Mouse (Mus musculus): ENCODE data around the gene Cdkal1. TPM values are rescaled to one million over a fixed set of nuclear protein-coding genes. Genes with fewer than 3 reads are reported as not detected.
A peak's percentile ranks its signal among the peaks of the same experiment; 100 is the strongest.

Cdkal1 gene
- polyA plus RNA-seq, 1 experiment from 2014 or later = 29.0 TPM

DNA sequence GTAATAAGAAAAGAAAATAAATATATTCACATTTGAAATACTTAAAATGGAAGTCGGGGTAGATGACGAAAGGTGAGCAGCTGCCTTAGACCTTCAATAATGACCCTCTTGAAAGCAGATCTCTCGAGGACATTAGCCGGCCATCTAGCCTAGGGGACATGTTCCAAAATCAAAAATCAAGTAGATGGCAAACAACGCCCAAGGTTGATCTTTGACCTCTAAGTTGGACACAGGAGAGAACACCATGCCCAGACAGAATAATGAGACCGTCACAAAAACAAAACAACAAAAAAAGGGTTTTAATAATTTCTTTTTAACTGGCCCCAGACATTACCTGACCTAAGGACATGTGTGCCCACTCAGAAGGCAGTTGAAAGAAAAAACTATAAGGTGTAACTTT is 103.4 kb downstream of the Cdkal1 start:
- no peak overlapping the region for H3K4me3 ChIP-seq (ENCODE audit: low read depth, low read length)
- no peaks in the 10 kb centered on the region for H3K27me3 ChIP-seq (ENCODE audit: control insufficient read depth, insufficient read depth, low read length)
- DNase-seq (ENCODE audit: low spot score) (no peak), ATAC-seq (ENCODE audit: low FRiP score) (no peak)
- no peak overlapping the region for H3K27ac ChIP-seq (ENCODE audit: low read depth, low read length)
- 82% methylated on average over 6 of the region's 6 CpGs for WGBS
- no peak overlapping the region for H3K4me2 ChIP-seq (replicated peaks; ENCODE audit: low read depth, low read length)
- H3K9ac ChIP-seq (ENCODE audit: low read depth, low read length) = no peak overlapping the region
- H3K9me3 ChIP-seq (ENCODE audit: control insufficient read depth, low read length) = no peaks in the 10 kb centered on the region
- no peaks in the 10 kb centered on the region for H3K36me3 ChIP-seq (ENCODE audit: control insufficient read depth, insufficient read depth, low read length)
- H3K4me1 ChIP-seq (replicated peaks; ENCODE audit: control insufficient read depth, insufficient read depth, low read length) = no peaks in the 10 kb centered on the region

DNA sequence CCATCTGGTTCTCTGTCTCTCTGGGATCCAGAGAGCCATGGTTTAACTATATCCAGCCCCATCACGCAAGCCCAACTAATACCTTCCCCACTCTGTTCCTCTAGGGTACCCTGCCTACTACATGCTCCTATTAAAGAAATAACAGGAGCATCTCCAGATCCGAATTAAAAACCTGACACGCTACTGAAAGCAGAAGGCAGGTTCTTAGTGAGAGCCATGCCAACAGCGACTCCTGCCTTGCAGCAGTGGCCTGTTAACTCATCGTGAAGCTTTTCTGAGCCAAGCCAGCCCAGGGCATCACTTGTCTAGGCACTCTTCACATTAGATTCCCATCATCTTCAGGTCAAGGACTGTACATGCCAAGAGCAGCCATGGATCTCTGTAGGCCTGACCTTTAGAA is 104.3 kb downstream of the Cdkal1 start:
- H3K9ac ChIP-seq (ENCODE audit: low read depth, low read length) = no peak overlapping the region
- no peak overlapping the region for H3K4me2 ChIP-seq (replicated peaks; ENCODE audit: low read depth, low read length)
- no peaks in the 10 kb centered on the region for H3K27me3 ChIP-seq (ENCODE audit: control insufficient read depth, insufficient read depth, low read length)
- no peak overlapping the region for H3K4me3 ChIP-seq (ENCODE audit: low read depth, low read length)
- H3K36me3 ChIP-seq (ENCODE audit: control insufficient read depth, insufficient read depth, low read length) = no peaks in the 10 kb centered on the region
- no peaks in the 10 kb centered on the region for H3K4me1 ChIP-seq (replicated peaks; ENCODE audit: control insufficient read depth, insufficient read depth, low read length)
- no peak overlapping the region for H3K27ac ChIP-seq (ENCODE audit: low read depth, low read length)
- 96% methylated on average over 5 of the region's 5 CpGs for whole genome bisulfite sequencing
- H3K9me3 ChIP-seq (ENCODE audit: control insufficient read depth, low read length) = no peaks in the 10 kb centered on the region
- ATAC-seq (ENCODE audit: low FRiP score) (no peak), DNase-seq (ENCODE audit: low spot score) (no peak)

DNA sequence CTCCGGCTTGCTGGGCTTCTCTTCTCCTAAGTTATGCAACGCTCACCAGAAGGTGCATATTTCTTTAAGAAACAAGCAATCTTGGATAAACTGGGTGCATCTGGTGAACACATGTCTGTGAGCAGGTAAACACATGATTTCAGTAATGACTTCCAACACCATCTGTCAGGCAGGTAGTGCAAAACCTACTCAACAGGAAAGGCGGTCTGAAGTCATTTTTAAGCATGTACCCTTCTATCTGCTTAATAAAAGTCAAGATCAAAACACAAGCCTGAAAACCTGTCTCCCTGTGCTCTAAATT is 108.2 kb downstream of the Cdkal1 start:
- H3K4me2 ChIP-seq (replicated peaks; ENCODE audit: low read depth, low read length) = no peak overlapping the region
- no peaks in the 10 kb centered on the region for H3K36me3 ChIP-seq (ENCODE audit: control insufficient read depth, insufficient read depth, low read length)
- no peak overlapping the region for H3K4me3 ChIP-seq (ENCODE audit: low read depth, low read length)
- ATAC-seq (ENCODE audit: low FRiP score) (no peak), DNase-seq (ENCODE audit: low spot score) (no peak)
- H3K9ac ChIP-seq (ENCODE audit: low read depth, low read length) = no peak overlapping the region
- H3K4me1 ChIP-seq (replicated peaks; ENCODE audit: control insufficient read depth, insufficient read depth, low read length) = no peaks in the 10 kb centered on the region
- no peak overlapping the region for H3K27ac ChIP-seq (ENCODE audit: low read depth, low read length)
- WGBS = 78% methylated on average over 3 of the region's 3 CpGs
- no peaks in the 10 kb centered on the region for H3K27me3 ChIP-seq (ENCODE audit: control insufficient read depth, insufficient read depth, low read length)
- H3K9me3 ChIP-seq (ENCODE audit: control insufficient read depth, low read length) = no peaks in the 10 kb centered on the region

DNA sequence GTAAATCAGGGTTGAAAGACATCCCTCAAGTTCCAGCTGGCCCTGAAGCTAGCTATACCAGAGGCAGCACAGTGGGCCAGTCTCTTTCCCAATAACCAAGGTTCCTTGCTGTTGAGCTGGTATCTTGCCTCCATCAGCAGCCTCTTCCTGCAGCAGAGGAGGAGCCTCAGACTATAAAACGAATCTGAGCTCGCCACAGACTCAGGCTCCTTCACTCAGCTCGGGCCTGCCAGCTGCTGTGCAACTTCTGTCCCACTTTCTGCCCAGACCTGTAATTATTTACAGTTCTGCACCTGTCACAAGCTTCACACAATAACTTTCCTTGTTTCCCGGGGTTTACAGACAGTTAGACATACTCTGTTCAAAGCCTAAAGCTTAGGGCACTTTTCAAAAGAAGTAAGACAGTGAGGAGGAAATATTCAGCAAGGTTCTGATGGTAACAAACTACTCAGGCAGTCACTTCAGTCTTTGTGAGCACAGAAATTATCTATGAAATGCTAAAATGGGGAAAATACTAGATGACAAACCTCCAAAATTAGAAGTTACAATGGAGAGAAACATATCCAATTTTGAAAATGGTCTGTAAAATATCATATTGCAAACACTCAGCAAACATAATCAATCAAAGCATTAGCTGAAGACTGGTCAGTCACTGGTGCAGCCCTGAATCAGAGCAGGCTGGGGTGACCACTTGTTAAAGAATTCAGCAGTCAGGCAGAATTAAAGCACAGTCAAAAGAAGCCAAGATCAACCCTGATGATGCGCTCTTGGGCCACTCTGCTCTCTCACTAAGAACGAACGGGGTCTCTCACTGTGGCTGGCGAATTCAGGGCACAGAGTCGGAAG is 108.8 kb downstream of the Cdkal1 start:
- no peak overlapping the region for H3K4me2 ChIP-seq (replicated peaks; ENCODE audit: low read depth, low read length)
- DNase-seq (ENCODE audit: low spot score) (no peak), ATAC-seq (ENCODE audit: low FRiP score) (no peak)
- no peaks in the 10 kb centered on the region for H3K9me3 ChIP-seq (ENCODE audit: control insufficient read depth, low read length)
- H3K9ac ChIP-seq (ENCODE audit: low read depth, low read length) = no peak overlapping the region
- WGBS = 69% methylated on average over 9 of the region's 9 CpGs
- H3K36me3 ChIP-seq (ENCODE audit: control insufficient read depth, insufficient read depth, low read length) = no peaks in the 10 kb centered on the region
- H3K4me1 ChIP-seq (replicated peaks; ENCODE audit: control insufficient read depth, insufficient read depth, low read length) = no peaks in the 10 kb centered on the region
- H3K27me3 ChIP-seq (ENCODE audit: control insufficient read depth, insufficient read depth, low read length) = no peaks in the 10 kb centered on the region
- H3K4me3 ChIP-seq (ENCODE audit: low read depth, low read length) = no peak overlapping the region
- 0 out of 2 replicates have a peak overlapping the region, but pooled peaks have one; percentile 9 for H3K27ac ChIP-seq (ENCODE audit: low read depth, low read length)

DNA sequence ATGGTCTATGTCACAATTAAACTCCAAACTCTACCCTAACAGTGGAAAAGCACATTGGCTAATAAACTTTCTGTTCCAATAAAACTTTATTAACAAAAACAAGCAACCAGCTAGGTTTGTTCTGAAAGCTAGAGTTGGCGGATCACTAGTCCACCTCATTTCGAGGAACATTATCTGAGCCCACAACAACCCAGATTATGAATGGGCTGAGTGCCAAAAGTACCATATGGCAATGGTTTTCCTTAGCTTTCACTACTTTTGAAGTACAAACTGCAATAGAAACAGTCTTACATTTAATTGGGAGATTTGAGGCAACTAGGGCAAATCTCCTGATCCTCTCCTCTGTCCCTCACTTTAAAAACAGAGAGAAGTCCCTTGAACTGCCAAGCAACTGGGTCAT is 110.4 kb downstream of the Cdkal1 start:
- DNase-seq (ENCODE audit: low spot score) (no peak), ATAC-seq (ENCODE audit: low FRiP score) (no peak)
- no peak overlapping the region for H3K4me3 ChIP-seq (ENCODE audit: low read depth, low read length)
- no peaks in the 10 kb centered on the region for H3K36me3 ChIP-seq (ENCODE audit: control insufficient read depth, insufficient read depth, low read length)
- no peak overlapping the region for H3K27ac ChIP-seq (ENCODE audit: low read depth, low read length)
- no peak overlapping the region for H3K9ac ChIP-seq (ENCODE audit: low read depth, low read length)
- H3K27me3 ChIP-seq (ENCODE audit: control insufficient read depth, insufficient read depth, low read length) = no peaks in the 10 kb centered on the region
- 91% methylated on average over 2 of the region's 2 CpGs for WGBS
- no peaks in the 10 kb centered on the region for H3K9me3 ChIP-seq (ENCODE audit: control insufficient read depth, low read length)
- H3K4me1 ChIP-seq (replicated peaks; ENCODE audit: control insufficient read depth, insufficient read depth, low read length) = no peaks in the 10 kb centered on the region
- H3K4me2 ChIP-seq (replicated peaks; ENCODE audit: low read depth, low read length) = no peak overlapping the region

DNA sequence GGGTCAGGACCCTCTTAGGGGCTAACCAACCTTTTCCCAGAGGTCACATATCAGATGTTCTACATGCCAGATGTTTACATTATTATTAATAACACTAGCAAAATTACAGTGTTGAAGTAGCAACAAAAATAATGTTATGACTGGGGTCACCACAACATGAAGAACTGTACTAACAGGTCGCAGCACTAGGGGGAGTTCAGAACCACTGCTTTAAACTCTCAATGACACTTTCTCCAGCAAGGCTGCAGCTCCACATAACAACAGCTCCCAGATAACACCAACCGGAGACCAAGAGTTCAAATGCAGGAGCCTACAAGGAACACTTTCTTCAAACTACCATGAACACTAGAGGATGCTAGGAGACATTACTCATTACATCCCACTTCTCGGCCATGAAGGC is 111.3 kb downstream of the Cdkal1 start:
- H3K4me2 ChIP-seq (replicated peaks; ENCODE audit: low read depth, low read length) = no peak overlapping the region
- WGBS = 85% methylated on average over 3 of the region's 3 CpGs
- H3K27ac ChIP-seq (ENCODE audit: low read depth, low read length) = no peak overlapping the region
- H3K36me3 ChIP-seq (ENCODE audit: control insufficient read depth, insufficient read depth, low read length) = no peaks in the 10 kb centered on the region
- no peaks in the 10 kb centered on the region for H3K9me3 ChIP-seq (ENCODE audit: control insufficient read depth, low read length)
- DNase-seq (ENCODE audit: low spot score) (no peak), ATAC-seq (ENCODE audit: low FRiP score) (no peak)
- H3K4me3 ChIP-seq (ENCODE audit: low read depth, low read length) = no peak overlapping the region
- no peaks in the 10 kb centered on the region for H3K27me3 ChIP-seq (ENCODE audit: control insufficient read depth, insufficient read depth, low read length)
- H3K9ac ChIP-seq (ENCODE audit: low read depth, low read length) = no peak overlapping the region
- H3K4me1 ChIP-seq (replicated peaks; ENCODE audit: control insufficient read depth, insufficient read depth, low read length) = no peaks in the 10 kb centered on the region

DNA sequence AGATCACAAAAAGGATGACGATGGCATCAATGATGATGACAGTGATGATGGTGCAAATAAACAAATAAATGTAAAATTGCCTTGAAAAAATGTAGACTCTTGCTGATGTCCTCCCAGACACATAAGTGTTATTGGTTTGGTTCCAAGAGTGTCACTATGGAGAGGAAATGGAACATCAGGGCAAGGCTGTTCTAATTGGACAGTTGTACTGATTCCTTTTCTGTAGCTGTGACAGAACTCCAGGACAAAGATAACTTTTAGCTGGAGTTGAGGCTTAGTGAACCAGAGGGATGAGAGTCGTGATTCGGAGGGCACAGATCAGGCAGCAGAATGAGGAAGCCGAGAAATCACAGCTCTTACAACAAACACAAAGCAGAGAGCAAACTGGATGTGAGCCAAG is 111.7 kb downstream of the Cdkal1 start:
- H3K4me2 ChIP-seq (replicated peaks; ENCODE audit: low read depth, low read length) = no peak overlapping the region
- ATAC-seq (ENCODE audit: low FRiP score) (no peak), DNase-seq (ENCODE audit: low spot score) (no peak)
- 78% methylated on average over 4 of the region's 4 CpGs for WGBS
- H3K27ac ChIP-seq (ENCODE audit: low read depth, low read length) = no peak overlapping the region
- H3K27me3 ChIP-seq (ENCODE audit: control insufficient read depth, insufficient read depth, low read length) = no peaks in the 10 kb centered on the region
- no peaks in the 10 kb centered on the region for H3K4me1 ChIP-seq (replicated peaks; ENCODE audit: control insufficient read depth, insufficient read depth, low read length)
- H3K9me3 ChIP-seq (ENCODE audit: control insufficient read depth, low read length) = no peaks in the 10 kb centered on the region
- H3K9ac ChIP-seq (ENCODE audit: low read depth, low read length) = no peak overlapping the region
- H3K36me3 ChIP-seq (ENCODE audit: control insufficient read depth, insufficient read depth, low read length) = no peaks in the 10 kb centered on the region
- no peak overlapping the region for H3K4me3 ChIP-seq (ENCODE audit: low read depth, low read length)

DNA sequence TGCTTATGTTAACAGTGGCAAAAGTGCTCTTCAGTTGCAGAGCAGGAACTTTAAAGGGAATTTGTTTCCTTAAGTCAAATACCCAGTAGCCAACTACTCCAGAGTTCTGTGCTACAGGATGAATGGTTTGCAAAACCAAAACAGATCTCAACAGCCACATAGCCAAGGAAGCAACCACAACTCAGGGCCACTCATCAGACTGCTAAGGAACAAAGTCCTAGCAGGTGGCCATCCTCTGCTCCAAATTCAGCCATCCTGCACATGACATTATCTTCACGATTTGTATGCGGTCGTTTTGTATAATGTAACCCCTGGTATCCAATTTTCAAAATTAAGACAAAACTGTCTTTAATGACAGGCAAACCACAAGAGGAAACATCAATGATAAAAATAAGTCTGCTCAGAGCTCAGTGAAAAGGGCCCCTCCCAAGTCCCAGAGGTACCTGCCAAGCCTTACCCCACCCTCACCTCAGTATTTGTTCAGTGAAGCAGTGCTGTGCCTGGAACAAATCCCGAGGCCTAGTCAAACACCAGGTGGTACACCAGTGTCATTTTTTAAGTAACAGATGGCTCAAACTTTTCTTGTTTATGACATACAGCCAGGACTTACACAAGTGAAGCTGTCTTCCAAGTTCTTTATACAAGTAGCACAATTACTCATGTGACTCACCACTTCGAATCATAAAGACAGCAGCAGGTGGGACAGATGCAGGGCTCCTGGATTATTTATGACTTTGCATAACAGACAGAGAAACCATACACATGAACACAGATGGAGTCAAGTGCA is 117.6 kb downstream of the Cdkal1 start:
- Histone ChIP-seq H3K4me1 (replicated peaks; ENCODE audit: control insufficient read depth, insufficient read depth, low read length) (no peaks in the 10 kb centered on the region), H3K27ac (ENCODE audit: low read depth, low read length) (no peak overlapping the region), H3K9me3 (ENCODE audit: control insufficient read depth, low read length) (no peaks in the 10 kb centered on the region), H3K36me3 (ENCODE audit: control insufficient read depth, insufficient read depth, low read length) (no peaks in the 10 kb centered on the region), H3K4me3 (ENCODE audit: low read depth, low read length) (no peak overlapping the region), H3K9ac (ENCODE audit: low read depth, low read length) (no peak overlapping the region), H3K27me3 (ENCODE audit: control insufficient read depth, insufficient read depth, low read length) (no peaks in the 10 kb centered on the region), H3K4me2 (replicated peaks; ENCODE audit: low read depth, low read length) (no peak overlapping the region)
- no peak for ATAC-seq (ENCODE audit: low FRiP score)
- DNase-seq (ENCODE audit: low spot score) = no peak
- WGBS = 77% methylated on average over 5 of the region's 5 CpGs

DNA sequence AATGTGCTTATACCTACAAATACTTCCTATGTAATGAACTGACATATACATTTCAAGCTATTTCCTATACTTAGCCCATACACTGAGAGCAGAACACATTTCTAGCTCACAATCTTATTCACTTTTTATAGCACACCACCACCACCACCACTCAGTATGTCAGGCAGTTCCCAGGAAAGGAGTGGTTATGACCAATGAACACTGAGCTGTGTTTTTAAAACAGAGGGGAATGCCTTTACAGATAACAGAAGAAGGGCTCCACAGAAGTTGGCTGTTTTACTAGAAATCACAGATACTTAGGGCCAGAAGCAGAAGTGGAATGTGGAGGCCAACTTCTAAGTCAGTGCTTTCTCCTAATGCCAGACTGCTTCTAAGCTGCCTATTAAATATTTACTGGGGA is 121.0 kb downstream of the Cdkal1 start:
- no peaks in the 10 kb centered on the region for H3K4me1 ChIP-seq (replicated peaks; ENCODE audit: control insufficient read depth, insufficient read depth, low read length)
- H3K9me3 ChIP-seq (ENCODE audit: control insufficient read depth, low read length) = no peaks in the 10 kb centered on the region
- no peak for DNase-seq (ENCODE audit: low spot score)
- no peak overlapping the region for H3K4me2 ChIP-seq (replicated peaks; ENCODE audit: low read depth, low read length)
- H3K9ac ChIP-seq (ENCODE audit: low read depth, low read length) = no peak overlapping the region
- no peaks in the 10 kb centered on the region for H3K36me3 ChIP-seq (ENCODE audit: control insufficient read depth, insufficient read depth, low read length)
- ATAC-seq (ENCODE audit: low FRiP score) = no peak
- H3K4me3 ChIP-seq (ENCODE audit: low read depth, low read length) = no peak overlapping the region
- no peaks in the 10 kb centered on the region for H3K27me3 ChIP-seq (ENCODE audit: control insufficient read depth, insufficient read depth, low read length)
- H3K27ac ChIP-seq (ENCODE audit: low read depth, low read length) = no peak overlapping the region

All from hindbrain, embryonic 11.5 days (tissue).